Mouse (Mus musculus): Measurements from ENCODE around the gene Kpna2. TPM values are rescaled to one million over a fixed set of nuclear protein-coding genes. Genes with fewer than 3 reads are reported as not detected.

Gene Kpna2
- polyA plus RNA-seq (2016; fragmentation: Nextera tagmentation; extraction: Ambion mirVana), result 635 and 653 TPM in 2 replicates

- H3K4me3 ChIP-seq, result peak within 1 kb of the TSS; percentile 98
- DNase-seq (ENCODE audit: low spot score), result peak; percentile 94
- no peaks in the 10 kb centered on the region for H3K27me3 ChIP-seq (ENCODE audit: low read depth, poor library complexity, severe bottlenecking)
- H3K27ac ChIP-seq, result peak within 1 kb of the TSS; percentile 98
- WGBS, result under 1% methylated on average over 62 of the region's 62 CpGs
- peaks cover 35% of the 10 kb centered on the region for H3K36me3 ChIP-seq
- no peaks in the 10 kb centered on the region for H3K9me3 ChIP-seq (replicated peaks)
- H3K4me1 ChIP-seq, result peaks cover 16% of the 10 kb centered on the region
These were observed at the start of gene Kpna2 for GRCm38 (mm10) chr11:106999151-106999948. Kpna2 (minus strand) TSS chr11:106999541.

GRCm38 (mm10) chr11:107046766-107047620, 47.7 kb upstream of the Kpna2 start:
- Histone ChIP-seq H3K9me3 (replicated peaks) (no peaks in the 10 kb centered on the region), H3K4me3 (no peak overlapping the region)
- WGBS, result 91% methylated on average over 15 of the region's 15 CpGs

DNA sequence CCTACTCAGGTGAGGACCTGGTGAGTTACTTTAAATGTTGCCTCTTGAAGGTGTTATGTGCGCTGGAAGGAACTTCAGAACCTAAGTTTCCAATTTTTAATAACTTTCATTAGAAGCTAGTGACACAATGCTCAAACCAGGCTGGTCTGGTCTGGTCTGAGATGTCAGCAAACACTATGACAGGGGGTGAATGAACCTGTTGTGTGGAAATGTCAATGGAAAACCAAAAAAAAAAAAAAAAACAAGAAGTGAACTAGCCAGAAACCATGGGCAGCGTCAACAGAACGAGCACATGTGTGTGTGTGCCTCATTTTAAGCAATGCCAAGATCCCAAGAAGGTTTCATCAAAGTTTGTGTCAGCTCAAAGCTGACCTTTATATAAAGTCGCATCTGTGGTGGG, 46.2 kb upstream of the Kpna2 start:
- H3K27ac ChIP-seq, result no peak overlapping the region
- H3K4me3 ChIP-seq, result no peak overlapping the region
- WGBS, result 94% methylated on average over 4 of the region's 4 CpGs
- H3K4me1 ChIP-seq, result no peaks in the 10 kb centered on the region
- no peaks in the 10 kb centered on the region for H3K27me3 ChIP-seq (ENCODE audit: low read depth, poor library complexity, severe bottlenecking)
- peaks cover 78% of the 10 kb centered on the region for H3K36me3 ChIP-seq
- no peaks in the 10 kb centered on the region for H3K9me3 ChIP-seq (replicated peaks)
- no peak for DNase-seq (ENCODE audit: low spot score)

More at GRCm38 (mm10) chr11:107046766-107047620, 47.7 kb upstream of the Kpna2 start:
- no peak for DNase-seq (ENCODE audit: low spot score)
- no peak overlapping the region for H3K27ac ChIP-seq
- H3K27me3 ChIP-seq (ENCODE audit: low read depth, poor library complexity, severe bottlenecking), result no peaks in the 10 kb centered on the region
- H3K4me1 ChIP-seq, result no peaks in the 10 kb centered on the region
- peaks cover 74% of the 10 kb centered on the region for H3K36me3 ChIP-seq

DNA sequence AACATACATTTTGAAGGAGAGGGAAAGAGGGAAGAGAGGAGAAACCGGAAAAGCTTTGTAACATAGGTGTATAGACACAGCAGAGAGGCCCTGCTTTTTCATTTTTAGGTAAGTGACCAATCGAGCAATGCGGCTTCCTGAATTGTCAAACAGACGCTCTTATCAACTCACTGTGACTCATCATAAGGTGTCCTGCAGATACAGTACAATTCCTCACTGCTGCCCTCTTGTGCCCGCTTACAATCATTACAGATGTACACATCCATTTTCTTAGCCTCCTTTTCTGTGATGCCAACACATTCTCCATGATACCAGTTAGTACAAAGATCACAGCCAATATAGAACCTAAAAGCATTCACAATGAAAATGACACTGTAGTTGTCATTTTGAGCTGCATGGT, 45.0 kb upstream of the Kpna2 start:
- H3K4me3 ChIP-seq, result no peak overlapping the region
- no peaks in the 10 kb centered on the region for H3K27me3 ChIP-seq (ENCODE audit: low read depth, poor library complexity, severe bottlenecking)
- peaks cover 88% of the 10 kb centered on the region for H3K36me3 ChIP-seq
- H3K27ac ChIP-seq, result no peak overlapping the region
- WGBS, result 68% methylated on average over 5 of the region's 5 CpGs
- no peaks in the 10 kb centered on the region for H3K9me3 ChIP-seq (replicated peaks)
- no peaks in the 10 kb centered on the region for H3K4me1 ChIP-seq
- no peak for DNase-seq (ENCODE audit: low spot score)

- peaks cover 97% of the 10 kb centered on the region for H3K36me3 ChIP-seq
- H3K4me3 ChIP-seq, result no peak overlapping the region
These were observed 44.0 kb upstream of the Kpna2 start for GRCm38 (mm10) chr11:107043361-107043760.

DNA sequence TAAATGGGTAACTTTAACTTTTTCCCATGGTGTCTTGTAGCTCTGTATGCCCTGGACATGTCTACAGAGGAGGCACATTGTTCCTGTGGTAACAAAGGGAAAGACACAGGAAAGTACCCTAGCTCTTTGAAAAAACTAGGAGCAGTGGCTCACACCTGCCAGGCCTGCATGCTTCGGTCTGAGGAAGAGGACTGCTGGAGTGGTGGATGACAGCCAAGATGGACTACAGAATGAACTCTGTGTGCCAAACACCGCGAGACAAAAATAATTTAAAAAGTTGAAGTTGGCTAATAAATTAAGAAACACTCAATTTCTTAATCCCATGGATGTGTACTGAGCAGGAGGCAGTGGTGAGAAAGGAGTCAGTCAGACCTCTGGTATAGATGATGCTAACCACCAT, 42.1 kb upstream of the Kpna2 start:
- no peak for DNase-seq (ENCODE audit: low spot score)
- WGBS, result 99% methylated on average over 3 of the region's 3 CpGs
- peaks cover 98% of the 10 kb centered on the region for H3K36me3 ChIP-seq
- H3K9me3 ChIP-seq (replicated peaks), result no peaks in the 10 kb centered on the region
- no peak overlapping the region for H3K27ac ChIP-seq
- H3K27me3 ChIP-seq (ENCODE audit: low read depth, poor library complexity, severe bottlenecking), result no peaks in the 10 kb centered on the region
- no peak overlapping the region for H3K4me3 ChIP-seq
- H3K4me1 ChIP-seq, result no peaks in the 10 kb centered on the region

More at GRCm38 (mm10) chr11:107043361-107043760, 44.0 kb upstream of the Kpna2 start:
- WGBS, result 94% methylated on average over 11 of the region's 11 CpGs
- no peak overlapping the region for H3K27ac ChIP-seq
- no peaks in the 10 kb centered on the region for H3K9me3 ChIP-seq (replicated peaks)
- H3K27me3 ChIP-seq (ENCODE audit: low read depth, poor library complexity, severe bottlenecking), result no peaks in the 10 kb centered on the region
- DNase-seq (ENCODE audit: low spot score), result no peak
- H3K4me1 ChIP-seq, result no peaks in the 10 kb centered on the region

GRCm38 (mm10) chr11:107039417-107039816, 40.1 kb upstream of the Kpna2 start:
- H3K27ac ChIP-seq, result no peak overlapping the region
- H3K4me1 ChIP-seq, result no peaks in the 10 kb centered on the region
- 93% methylated on average over 5 of the region's 5 CpGs for WGBS
- peaks cover 89% of the 10 kb centered on the region for H3K36me3 ChIP-seq
- H3K4me3 ChIP-seq, result no peak overlapping the region
- no peaks in the 10 kb centered on the region for H3K9me3 ChIP-seq (replicated peaks)
- DNase-seq (ENCODE audit: low spot score), result no peak
- no peaks in the 10 kb centered on the region for H3K27me3 ChIP-seq (ENCODE audit: low read depth, poor library complexity, severe bottlenecking)

DNA sequence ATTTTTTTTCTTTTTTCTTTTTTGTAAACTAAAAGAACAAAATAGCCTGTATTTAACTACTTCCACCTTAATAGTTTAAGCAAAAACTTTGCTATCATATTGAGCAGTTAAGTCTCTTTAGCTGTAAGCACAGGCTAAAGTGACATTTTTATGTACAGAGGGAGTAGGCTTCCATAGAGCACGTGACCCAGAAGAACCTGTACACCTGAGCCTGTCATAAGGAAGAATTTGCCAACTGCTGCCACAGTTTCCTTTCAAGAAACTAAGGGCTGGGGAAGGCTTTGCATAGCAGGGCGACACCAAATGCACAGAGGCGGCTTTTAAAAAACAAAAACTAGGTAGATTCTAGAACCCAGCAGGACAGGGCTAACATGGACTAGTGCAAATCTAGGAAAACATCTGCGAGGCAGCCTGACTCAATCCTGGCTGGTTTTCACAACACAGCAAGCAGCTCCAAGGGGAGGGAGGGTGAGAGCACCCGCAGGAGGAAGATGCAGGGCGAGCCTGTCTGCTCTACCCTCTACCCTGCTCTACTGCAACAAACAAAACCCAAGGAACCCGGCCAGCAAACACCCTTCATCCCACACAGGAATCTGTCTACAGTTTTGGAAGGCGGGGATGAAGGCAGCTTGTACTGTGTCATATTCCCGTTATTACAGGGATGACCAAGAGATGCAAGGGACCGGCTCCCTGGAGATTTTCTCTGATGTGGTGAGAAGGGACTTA, 34.9 kb upstream of the Kpna2 start:
- 86% methylated on average over 10 of the region's 10 CpGs for WGBS
- Histone ChIP-seq H3K9me3 (replicated peaks) (no peaks in the 10 kb centered on the region), H3K4me3 (no peak overlapping the region), H3K27ac (no peak overlapping the region), H3K4me1 (no peaks in the 10 kb centered on the region), H3K27me3 (ENCODE audit: low read depth, poor library complexity, severe bottlenecking) (peaks cover 11% of the 10 kb centered on the region; the same call in 1 of the 2 replicates), H3K36me3 (peaks cover 48% of the 10 kb centered on the region)
- DNase-seq (ENCODE audit: low spot score), result no peak

GRCm38 (mm10) chr11:107031635-107032034, 32.3 kb upstream of the Kpna2 start:
- no peak overlapping the region for H3K4me3 ChIP-seq
- no peak overlapping the region for H3K27ac ChIP-seq
- 42% methylated on average over 7 of the region's 7 CpGs for WGBS
- peaks cover 22% of the 10 kb centered on the region for H3K36me3 ChIP-seq
- DNase-seq (ENCODE audit: low spot score), result no peak
- H3K4me1 ChIP-seq, result peaks cover 21% of the 10 kb centered on the region
- H3K27me3 ChIP-seq (ENCODE audit: low read depth, poor library complexity, severe bottlenecking), result peaks cover 25% of the 10 kb centered on the region
- no peaks in the 10 kb centered on the region for H3K9me3 ChIP-seq (replicated peaks)

DNA sequence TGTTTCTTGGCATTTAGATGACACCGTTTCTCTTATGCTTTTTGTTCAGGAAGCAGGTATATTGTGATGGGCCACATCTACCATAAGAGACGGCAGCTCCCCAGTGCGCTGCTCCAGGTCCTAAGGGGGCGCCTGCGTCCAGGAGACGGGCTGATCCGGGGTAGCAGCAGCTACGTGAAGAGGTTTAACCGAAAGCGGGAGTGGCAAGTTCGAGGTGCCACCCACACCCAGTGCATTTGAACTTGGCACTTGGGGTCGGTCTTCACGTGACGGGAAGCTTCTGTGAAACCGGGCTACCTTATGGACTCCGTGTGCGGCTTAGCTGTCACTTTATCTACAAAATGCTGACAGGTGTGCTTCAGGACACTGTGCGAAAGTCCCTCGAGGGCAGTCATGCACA, 30.2 kb upstream of the Kpna2 start:
- DNase-seq (ENCODE audit: low spot score), result no peak
- Histone ChIP-seq H3K27me3 (ENCODE audit: low read depth, poor library complexity, severe bottlenecking) (peaks cover 46% of the 10 kb centered on the region), H3K27ac (no peak overlapping the region), H3K4me1 (peaks cover 42% of the 10 kb centered on the region), H3K4me3 (no peak overlapping the region), H3K9me3 (replicated peaks) (no peaks in the 10 kb centered on the region), H3K36me3 (peaks cover 10% of the 10 kb centered on the region)
- 53% methylated on average over 19 of the region's 19 CpGs for WGBS

- peak overlapping the region; percentile 87 for H3K27ac ChIP-seq
- WGBS, result 73% methylated on average over 6 of the region's 6 CpGs
- H3K4me1 ChIP-seq, result peaks cover 48% of the 10 kb centered on the region
- H3K27me3 ChIP-seq (ENCODE audit: low read depth, poor library complexity, severe bottlenecking), result peaks cover 54% of the 10 kb centered on the region
- H3K9me3 ChIP-seq (replicated peaks), result no peaks in the 10 kb centered on the region
- peaks cover 5% of the 10 kb centered on the region; the same call in 1 of the 2 replicates for H3K36me3 ChIP-seq
- peak overlapping the region; percentile 79 for H3K4me3 ChIP-seq
- no peak for DNase-seq (ENCODE audit: low spot score)
These were observed 29.4 kb upstream of the Kpna2 start for GRCm38 (mm10) chr11:107028754-107029153.

- no peak for DNase-seq (ENCODE audit: low spot score)
- H3K27me3 ChIP-seq (ENCODE audit: low read depth, poor library complexity, severe bottlenecking), result peaks cover 55% of the 10 kb centered on the region
- WGBS, result 4% methylated on average over 29 of the region's 29 CpGs
- peaks cover 5% of the 10 kb centered on the region; the same call in 1 of the 2 replicates for H3K36me3 ChIP-seq
- H3K4me3 ChIP-seq, result peak overlapping the region; percentile 79
- no peaks in the 10 kb centered on the region for H3K9me3 ChIP-seq (replicated peaks)
- peaks cover 48% of the 10 kb centered on the region for H3K4me1 ChIP-seq
- H3K27ac ChIP-seq, result peak overlapping the region; percentile 87
These were observed 28.9 kb upstream of the Kpna2 start for GRCm38 (mm10) chr11:107028275-107028618.

All from limb, embryonic 10.5 days (tissue).